Mouse (Mus musculus) G1E (cell line): ENCODE measurements around the gene Ube3b. TPM values are rescaled to one million over a fixed set of nuclear protein-coding genes. Genes with fewer than 3 reads are reported as not detected.

Experiments
- ATAC-seq: 2 replicates; pipeline ENCODE4 v1.8.0; 2016; ENCODE audit warnings: mild to moderate bottlenecking; ENCODE audit not compliant: insufficient number of reproducible peaks, poor library complexity, low FRiP score, severe bottlenecking; ENCODE audit errors: extremely low read depth
- DNase-seq: peaks from one replicate; pipeline ENCODE4 v3.0.0; 2012; ENCODE audit warnings: low spot score
- H3K27me3 ChIP-seq: 2 replicates; pipeline ENCODE4 v1.6.1; 2012; ENCODE audit warnings: mild to moderate bottlenecking, low read length, inconsistent platforms; ENCODE audit not compliant: insufficient read depth
- H3K36me3 ChIP-seq: replicated peaks from 2 replicates; pipeline ENCODE3; 2012; ENCODE audit warnings: mild to moderate bottlenecking, inconsistent platforms
- H3K4me1 ChIP-seq: 2 replicates; pipeline ENCODE4 v1.6.1; 2012; ENCODE audit warnings: low read depth, low read length, inconsistent platforms, mixed read lengths; ENCODE audit not compliant: insufficient read depth
- H3K4me3 ChIP-seq: 2 replicates; pipeline ENCODE4 v1.5.1; 2012; ENCODE audit warnings: low read depth, mild to moderate bottlenecking, inconsistent platforms, low read length, moderate library complexity, mixed read lengths
- H3K9me3 ChIP-seq: replicated peaks from 2 replicates; pipeline ENCODE4 v1.6.1; 2012; ENCODE audit warnings: inconsistent platforms
- CTCF ChIP-seq: IDR thresholded peaks from 2 replicates; pipeline ENCODE4 v1.5.1; 2012; ENCODE audit warnings: low read depth, low read length, inconsistent platforms, mixed read lengths
- GATA1 ChIP-seq: IDR thresholded peaks from 2 replicates; pipeline ENCODE4 v1.6.1; 2012; ENCODE audit warnings: borderline replicate concordance, low read length, inconsistent platforms, mixed read lengths
- GATA2 ChIP-seq: IDR thresholded peaks from 2 replicates; pipeline ENCODE4 v1.6.1; 2012; ENCODE audit warnings: low read depth, low read length, inconsistent platforms, borderline replicate concordance
- POLR2AphosphoS5 ChIP-seq: IDR thresholded peaks from 2 replicates; pipeline ENCODE4 v1.6.1; 2012; ENCODE audit warnings: low read depth, low read length, inconsistent platforms; ENCODE audit not compliant: insufficient replicate concordance
- TAL1 ChIP-seq: conservative IDR thresholded peaks from 2 replicates; pipeline ENCODE4 v1.6.1; 2012; ENCODE audit warnings: low read depth, low read length, inconsistent platforms, mixed read lengths
- polyA plus RNA-seq: library from polyadenylated mRNA; stranded (reverse); fragments of >175 nt; gene quantifications from 2 replicates; pipeline ENCODE4 v1.2.3, GENCODE M21; 2012
- total RNA-seq, 2 experiments: library from RNA; stranded (forward) in 1 of 2; stranded (reverse) in 1 of 2; fragments of 200-1000 nt in 1 of 2; fragments of >200 nt in 1 of 2; fragmentation: Nextera tagmentation in 1 of 2; gene quantifications; 2 replicates each; pipeline ENCODE4 v1.2.3; 2014 to 2017

Gene Ube3b
- total and polyA plus RNA-seq, 3 experiments: 20.9 to 65.0 (median 51.3) TPM

DNA sequence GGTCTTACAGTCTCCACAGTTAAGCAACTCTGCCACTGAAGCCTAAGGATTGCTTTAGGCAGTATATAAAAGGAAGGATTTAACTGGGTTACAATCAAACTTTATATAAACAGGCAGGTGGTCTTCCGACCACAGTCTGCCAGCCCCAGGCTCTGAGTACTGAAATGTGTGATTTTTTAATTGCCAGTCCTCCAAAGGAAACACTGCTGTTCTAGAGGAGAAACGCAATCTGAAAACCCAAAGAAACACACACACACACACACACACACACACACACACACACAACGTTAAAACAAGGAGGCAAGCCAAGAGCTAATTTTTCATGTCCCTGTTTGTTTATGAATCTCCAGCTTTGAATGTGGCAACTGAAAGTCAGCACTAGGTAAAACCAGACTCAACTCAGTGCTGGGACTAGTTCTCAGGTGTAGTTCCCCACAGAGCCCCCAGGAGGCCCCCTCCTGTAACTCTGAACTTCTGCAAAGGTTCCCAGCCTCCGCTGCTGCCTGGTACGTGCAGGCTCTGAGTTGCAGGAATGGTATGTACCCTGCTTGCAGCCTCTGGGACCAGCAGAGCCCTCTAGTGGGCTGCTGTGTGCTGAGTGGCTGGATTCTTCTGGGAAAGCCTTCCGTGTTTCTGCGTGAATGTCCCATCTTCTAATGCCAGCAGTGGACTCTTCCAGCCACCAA is 24.0 kb upstream of the Ube3b start:
- H3K9me3 ChIP-seq: no peaks in the 10 kb centered on the region
- peak; percentile 73 for DNase-seq
- TF ChIP-seq TAL1 (no peak), POLR2AphosphoS5 (no peak), CTCF (peak; percentile 22; the same call in 1 of the 2 replicates), GATA2 (no peak), GATA1 (no peak)
- peaks cover 24% of the 10 kb centered on the region for H3K27me3 ChIP-seq
- peaks cover 16% of the 10 kb centered on the region for H3K4me1 ChIP-seq
- H3K36me3 ChIP-seq: peaks cover 22% of the 10 kb centered on the region
- ATAC-seq: peak; percentile 49; the same call in 1 of the 2 replicates
- H3K4me3 ChIP-seq: no peak overlapping the region

DNA sequence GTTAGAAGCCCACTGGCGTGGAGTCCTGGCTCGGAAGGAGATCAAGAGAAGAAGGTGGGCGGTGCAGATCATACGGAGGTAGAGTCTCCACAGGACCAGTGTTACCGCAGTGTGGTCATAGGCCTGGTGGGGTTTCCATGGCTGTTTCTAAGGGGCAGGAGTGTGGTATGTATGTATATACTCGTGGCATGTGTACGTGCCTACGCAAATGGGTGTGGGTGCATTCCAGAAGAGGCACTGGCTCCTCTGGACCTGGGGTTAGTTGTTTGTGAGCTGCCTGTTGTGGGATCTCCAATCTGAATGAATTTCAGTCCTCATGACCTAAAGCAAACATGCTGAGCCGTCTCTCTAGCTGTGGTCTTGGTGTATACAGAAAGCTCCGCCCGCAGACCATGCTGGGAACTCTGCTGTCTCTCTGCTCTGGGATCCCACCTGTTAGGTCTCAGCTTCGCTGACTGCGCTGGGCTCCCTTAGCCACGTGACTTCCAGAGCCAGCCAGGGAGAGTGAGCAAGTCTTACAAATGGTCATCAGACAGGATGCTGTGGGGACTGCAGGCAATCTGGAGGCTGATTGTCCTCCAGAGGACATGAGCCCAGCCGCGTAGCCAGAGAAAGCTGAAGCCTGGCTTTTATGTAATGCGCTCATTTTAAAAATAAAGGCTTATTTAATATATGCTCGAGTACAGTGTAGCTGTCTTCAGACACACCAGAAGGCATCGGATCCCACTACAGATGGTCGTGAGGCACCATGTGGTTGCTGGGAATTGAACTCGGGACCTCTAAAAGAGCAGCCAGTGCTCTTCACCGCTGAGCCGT is 23.3 kb upstream of the Ube3b start:
- Histone ChIP-seq H3K9me3 (no peaks in the 10 kb centered on the region), H3K36me3 (peaks cover 29% of the 10 kb centered on the region), H3K4me1 (peaks cover 16% of the 10 kb centered on the region), H3K4me3 (no peak overlapping the region), H3K27me3 (peaks cover 20% of the 10 kb centered on the region)
- DNase-seq (no peak), ATAC-seq (no peak)
- TF ChIP-seq TAL1 (no peak), CTCF (no peak), POLR2AphosphoS5 (no peak), GATA1 (no peak), GATA2 (no peak)

GRCm38 (mm10) chr5:114358833-114359232 is 21.6 kb upstream of the Ube3b start:
- Histone ChIP-seq H3K4me3 (no peak overlapping the region), H3K9me3 (no peaks in the 10 kb centered on the region), H3K27me3 (peaks cover 9% of the 10 kb centered on the region), H3K36me3 (peaks cover 46% of the 10 kb centered on the region), H3K4me1 (peaks cover 16% of the 10 kb centered on the region)
- no peak for TF ChIP-seq TAL1
- ATAC-seq (no peak), DNase-seq (no peak)

DNA sequence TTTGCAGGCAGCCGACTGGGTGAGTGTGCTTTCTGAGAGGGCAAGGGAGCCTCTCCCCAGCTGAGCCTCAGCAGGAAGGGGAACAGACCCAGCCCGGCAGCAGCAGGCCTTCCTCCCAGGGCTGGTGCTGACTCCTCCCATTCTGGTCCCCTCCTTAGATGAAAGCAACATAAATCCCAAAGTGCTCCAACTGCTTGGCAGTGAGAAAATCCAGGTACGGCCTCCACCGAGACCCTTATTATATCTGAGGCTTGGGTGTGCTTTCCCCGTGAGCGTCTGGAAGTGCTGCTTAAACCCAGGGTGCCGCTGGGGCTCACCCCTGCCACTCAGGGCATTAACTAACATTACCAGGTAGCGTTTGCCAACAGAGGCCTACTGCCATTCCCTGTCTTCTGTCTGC is 20.8 kb upstream of the Ube3b start:
- ATAC-seq: no peak
- TF ChIP-seq CTCF (no peak), GATA1 (no peak), TAL1 (no peak), POLR2AphosphoS5 (no peak), GATA2 (no peak)

GRCm38 (mm10) chr5:114360968-114361367 is 19.4 kb upstream of the Ube3b start:
- Histone ChIP-seq H3K9me3 (no peaks in the 10 kb centered on the region), H3K27me3 (no peaks in the 10 kb centered on the region; the same call in 1 of the 2 replicates), H3K4me1 (peaks cover 26% of the 10 kb centered on the region), H3K4me3 (no peak overlapping the region), H3K36me3 (peaks cover 67% of the 10 kb centered on the region)
- TF ChIP-seq GATA1 (no peak), CTCF (no peak), TAL1 (no peak), POLR2AphosphoS5 (no peak), GATA2 (no peak)
- no peak for ATAC-seq
- no peak for DNase-seq

More for the DNA sequence above, 20.8 kb upstream of the Ube3b start:
- Histone ChIP-seq H3K4me3 (no peak overlapping the region), H3K4me1 (peaks cover 17% of the 10 kb centered on the region), H3K9me3 (no peaks in the 10 kb centered on the region), H3K27me3 (peaks cover 3% of the 10 kb centered on the region), H3K36me3 (peaks cover 54% of the 10 kb centered on the region)
- no peak for DNase-seq

DNA sequence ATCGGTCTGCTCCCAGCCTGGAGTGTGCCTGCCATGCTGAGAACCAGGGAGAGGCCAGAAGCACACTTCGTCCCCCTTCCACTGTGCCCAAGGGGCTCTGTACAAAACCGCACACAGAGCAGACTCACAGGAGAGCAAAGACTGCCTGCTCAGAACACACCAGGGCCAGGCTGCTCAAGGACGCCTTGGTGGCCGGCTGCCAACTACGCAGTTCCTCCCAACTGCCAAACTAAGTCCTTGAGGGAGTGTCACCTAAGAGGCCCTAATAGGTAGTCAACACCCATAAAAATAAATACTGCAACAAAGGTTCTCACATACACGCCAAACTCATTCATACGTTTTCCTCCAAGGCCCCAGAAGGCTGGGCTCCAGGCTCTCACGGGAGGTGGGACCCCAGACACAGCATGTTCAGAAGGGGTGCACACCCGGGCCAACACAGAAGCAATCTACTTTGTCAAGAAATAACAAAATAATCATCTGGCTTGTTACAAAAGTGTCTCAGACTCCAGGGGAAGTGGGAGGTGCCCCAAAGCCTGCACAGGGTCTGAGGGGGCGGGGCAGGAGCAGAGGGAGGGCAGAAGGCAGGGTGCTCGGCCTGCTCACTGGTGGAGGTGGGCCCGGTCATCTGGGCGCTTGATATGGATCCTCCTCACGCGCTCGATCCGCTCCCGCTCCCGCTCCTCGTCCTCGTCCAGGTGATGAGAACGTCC is 15.2 kb upstream of the Ube3b start:
- Histone ChIP-seq H3K9me3 (no peaks in the 10 kb centered on the region), H3K4me1 (peaks cover 32% of the 10 kb centered on the region), H3K36me3 (peaks cover 99% of the 10 kb centered on the region), H3K27me3 (no peaks in the 10 kb centered on the region), H3K4me3 (no peak overlapping the region; the same call in 1 of the 2 replicates)
- TF ChIP-seq POLR2AphosphoS5 (no peak), GATA2 (no peak), GATA1 (no peak), CTCF (no peak), TAL1 (no peak)
- DNase-seq (peak; percentile 57), ATAC-seq (no peak)
